Mouse (Mus musculus) kidney, adult 2 months (tissue): ENCODE data around the gene Dhrs4.

Source experiments
- CTCF ChIP-seq: fragments of 200-500 bp; conservative IDR thresholded peaks from 2 replicates; pipeline ENCODE4 v1.5.1; 2011; ENCODE audit warnings: low read depth, mild to moderate bottlenecking, control low read depth, low read length, moderate library complexity, mixed read lengths; ENCODE audit not compliant: insufficient read depth, insufficient read length
- POLR2A ChIP-seq: fragments of 200-500 bp; IDR thresholded peaks from one replicate; pipeline ENCODE4 v1.6.1; 2011; ENCODE audit warnings: low read depth, low read length, control low read depth

DNA sequence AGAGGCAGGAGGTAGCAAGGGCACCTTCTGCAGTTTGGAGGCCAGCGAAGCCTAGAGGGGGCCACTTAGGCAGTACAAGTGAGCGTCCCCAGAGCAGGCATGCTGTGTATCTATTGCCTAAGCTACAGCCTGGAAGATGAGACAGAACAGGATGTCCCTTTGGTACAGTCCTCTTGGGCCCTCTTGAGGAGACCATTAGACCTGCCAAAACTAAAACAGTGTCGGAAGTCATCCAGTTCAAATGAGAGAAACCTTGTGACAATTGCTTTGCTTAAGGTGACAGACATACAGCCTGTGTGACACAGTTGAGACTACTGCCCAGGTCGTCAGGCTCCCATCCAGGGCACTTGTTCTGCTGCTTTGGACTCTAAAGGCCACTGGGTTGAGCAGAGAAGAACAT is 41.0 kb downstream of the Dhrs4 start:
- no peak for TF ChIP-seq POLR2A
- TF ChIP-seq CTCF: no peak
